Mouse (Mus musculus) layer of hippocampus, adult 2 months (tissue): ENCODE measurements at regions not wholly inside any gene's neighbourhood (a gene's known extent, or its start where the extent isn't known, plus 50 kb on each side); places are given as distances from the start of the nearest gene placed in this dataset.
A peak's percentile ranks its signal among the peaks of the same experiment; 100 is the strongest.

Experiments used
- DNase-seq, 2 experiments: peaks; one replicate each; pipeline ENCODE4 v3.0.0; 2022; ENCODE audit warnings: low spot score in 2 of 2
- H3K27ac ChIP-seq: fragments of 200-600 bp; 2 replicates; pipeline ENCODE4 v1.8.1; 2022
- H3K4me3 ChIP-seq: fragments of 200-600 bp; 2 replicates; pipeline ENCODE4 v1.8.1; 2022; ENCODE audit warnings: mild to moderate bottlenecking
- CTCF ChIP-seq: fragments of 200-600 bp; conservative IDR thresholded peaks from 2 replicates; pipeline ENCODE4 v1.8.1; 2022; ENCODE audit warnings: antibody characterized with exemption, mild to moderate bottlenecking, moderate library complexity

- DNase-seq = peak; percentile 3 to 28
- peak overlapping the region; percentile 56; the same call in 1 of the 2 replicates for H3K27ac ChIP-seq
- TF ChIP-seq CTCF = no peak
- H3K4me3 ChIP-seq = peak overlapping the region; percentile 45
Observed at GRCm38 (mm10) chr7:70822310-70822821, 455.8 kb upstream of the Nr2f2 start.

- H3K4me3 ChIP-seq = no peak overlapping the region
- no peak for TF ChIP-seq CTCF
- H3K27ac ChIP-seq = peak overlapping the region; percentile 56; the same call in 1 of the 2 replicates
- no peak for DNase-seq
Observed at GRCm38 (mm10) chr7:70821861-70822260, 455.3 kb upstream of the Nr2f2 start.

- H3K27ac ChIP-seq = no peak overlapping the region
- no peak overlapping the region for H3K4me3 ChIP-seq
- no peak for DNase-seq
- TF ChIP-seq CTCF = no peak
Observed at GRCm38 (mm10) chr7:70817347-70817913, 450.9 kb upstream of the Nr2f2 start.

GRCm38 (mm10) chr7:70814391-70814790, 447.9 kb upstream of the Nr2f2 start:
- no peak for DNase-seq
- no peak for TF ChIP-seq CTCF

GRCm38 (mm10) chr7:70813101-70813500, 446.6 kb upstream of the Nr2f2 start:
- no peak for TF ChIP-seq CTCF
- Histone ChIP-seq H3K27ac (no peak overlapping the region), H3K4me3 (no peak overlapping the region)
- DNase-seq = no peak

More at GRCm38 (mm10) chr7:70814391-70814790, 447.9 kb upstream of the Nr2f2 start:
- Histone ChIP-seq H3K4me3 (no peak overlapping the region), H3K27ac (no peak overlapping the region)

- DNase-seq = no peak
- no peak for TF ChIP-seq CTCF
- Histone ChIP-seq H3K27ac (no peak overlapping the region), H3K4me3 (no peak overlapping the region)
Observed at GRCm38 (mm10) chr7:70810411-70811090, 444.0 kb upstream of the Nr2f2 start.

- Histone ChIP-seq H3K4me3 (no peak overlapping the region), H3K27ac (no peak overlapping the region)
- DNase-seq = no peak
- no peak for TF ChIP-seq CTCF
Observed at GRCm38 (mm10) chr7:70804281-70804680, 437.7 kb upstream of the Nr2f2 start.

GRCm38 (mm10) chr7:70799976-70800375, 433.4 kb upstream of the Nr2f2 start:
- H3K4me3 ChIP-seq = no peak overlapping the region
- DNase-seq = no peak
- no peak for TF ChIP-seq CTCF
- no peak overlapping the region for H3K27ac ChIP-seq

GRCm38 (mm10) chr7:70799031-70799766, 432.7 kb upstream of the Nr2f2 start:
- no peak for DNase-seq
- Histone ChIP-seq H3K4me3 (no peak overlapping the region), H3K27ac (no peak overlapping the region)
- no peak for TF ChIP-seq CTCF

GRCm38 (mm10) chr7:70796038-70796760, 429.7 kb upstream of the Nr2f2 start:
- DNase-seq = no peak
- no peak overlapping the region for H3K27ac ChIP-seq
- no peak overlapping the region for H3K4me3 ChIP-seq
- no peak for TF ChIP-seq CTCF

GRCm38 (mm10) chr7:70788902-70789796, 422.6 kb upstream of the Nr2f2 start:
- no peak for DNase-seq
- no peak overlapping the region for H3K4me3 ChIP-seq
- H3K27ac ChIP-seq = no peak overlapping the region
- TF ChIP-seq CTCF = no peak

GRCm38 (mm10) chr7:70787966-70788365, 421.4 kb upstream of the Nr2f2 start:
- no peak for DNase-seq
- no peak overlapping the region for H3K4me3 ChIP-seq
- no peak overlapping the region for H3K27ac ChIP-seq
- no peak for TF ChIP-seq CTCF
